Mouse (Mus musculus): ENCODE measurements around the gene Slc6a13. TPM values are rescaled to one million over a fixed set of nuclear protein-coding genes. Genes with fewer than 3 reads are reported as not detected.

Slc6a13 gene
- polyA plus RNA-seq, 1 experiment from 2014 or later: 33.1 TPM

- DNase-seq: no peak
- Histone ChIP-seq H3K36me3 (ENCODE audit: control insufficient read depth, insufficient read depth, low read length) (no peaks in the 10 kb centered on the region), H3K27ac (replicated peaks; ENCODE audit: low read depth, low read length) (no peak overlapping the region), H3K4me3 (replicated peaks; ENCODE audit: low read depth, low read length) (no peak overlapping the region), H3K9me3 (ENCODE audit: control insufficient read depth, low read length) (no peaks in the 10 kb centered on the region), H3K27me3 (ENCODE audit: control insufficient read depth, insufficient read depth, low read length) (no peaks in the 10 kb centered on the region), H3K9ac (replicated peaks; ENCODE audit: low read length) (no peak overlapping the region), H3K4me2 (ENCODE audit: low read length) (no peak overlapping the region), H3K4me1 (ENCODE audit: control insufficient read depth, insufficient read depth, low read length) (no peaks in the 10 kb centered on the region)
- no peak for ATAC-seq (ENCODE audit: low FRiP score, low TSS enrichment)
- WGBS: 56% methylated on average over 4 of the region's 4 CpGs
Measured at GRCm38 (mm10) chr6:121378256-121378655, 78.2 kb downstream of the Slc6a13 start.

GRCm38 (mm10) chr6:121380576-121380975 lies 80.5 kb downstream of the Slc6a13 start:
- Histone ChIP-seq H3K36me3 (ENCODE audit: control insufficient read depth, insufficient read depth, low read length) (0 out of 2 replicates have a peak, but pooled peaks cover 3% of the 10 kb centered on the region), H3K9ac (replicated peaks; ENCODE audit: low read length) (no peak overlapping the region), H3K9me3 (ENCODE audit: control insufficient read depth, low read length) (no peaks in the 10 kb centered on the region), H3K4me2 (ENCODE audit: low read length) (no peak overlapping the region), H3K27ac (replicated peaks; ENCODE audit: low read depth, low read length) (no peak overlapping the region), H3K4me1 (ENCODE audit: control insufficient read depth, insufficient read depth, low read length) (no peaks in the 10 kb centered on the region), H3K27me3 (ENCODE audit: control insufficient read depth, insufficient read depth, low read length) (no peaks in the 10 kb centered on the region), H3K4me3 (replicated peaks; ENCODE audit: low read depth, low read length) (no peak overlapping the region)
- WGBS: 74% methylated on average over 8 of the region's 8 CpGs
- no peak for DNase-seq
- ATAC-seq (ENCODE audit: low FRiP score, low TSS enrichment): no peak

GRCm38 (mm10) chr6:121382071-121382470 lies 82.0 kb downstream of the Slc6a13 start:
- Histone ChIP-seq H3K9me3 (ENCODE audit: control insufficient read depth, low read length) (no peaks in the 10 kb centered on the region), H3K4me2 (ENCODE audit: low read length) (no peak overlapping the region), H3K4me1 (ENCODE audit: control insufficient read depth, insufficient read depth, low read length) (0 out of 2 replicates have a peak, but pooled peaks cover 6% of the 10 kb centered on the region), H3K36me3 (ENCODE audit: control insufficient read depth, insufficient read depth, low read length) (0 out of 2 replicates have a peak, but pooled peaks cover 3% of the 10 kb centered on the region), H3K4me3 (replicated peaks; ENCODE audit: low read depth, low read length) (no peak overlapping the region), H3K27me3 (ENCODE audit: control insufficient read depth, insufficient read depth, low read length) (no peaks in the 10 kb centered on the region), H3K9ac (replicated peaks; ENCODE audit: low read length) (no peak overlapping the region), H3K27ac (replicated peaks; ENCODE audit: low read depth, low read length) (no peak overlapping the region)
- DNase-seq (no peak), ATAC-seq (ENCODE audit: low FRiP score, low TSS enrichment) (no peak)
- 25% methylated on average over 10 of the region's 10 CpGs for WGBS

GRCm38 (mm10) chr6:121385397-121385796 lies 85.4 kb downstream of the Slc6a13 start:
- WGBS: 72% methylated on average over 3 of the region's 3 CpGs
- Histone ChIP-seq H3K9ac (replicated peaks; ENCODE audit: low read length) (no peak overlapping the region), H3K4me1 (ENCODE audit: control insufficient read depth, insufficient read depth, low read length) (0 out of 2 replicates have a peak, but pooled peaks cover 6% of the 10 kb centered on the region), H3K27me3 (ENCODE audit: control insufficient read depth, insufficient read depth, low read length) (no peaks in the 10 kb centered on the region), H3K4me3 (replicated peaks; ENCODE audit: low read depth, low read length) (no peak overlapping the region), H3K36me3 (ENCODE audit: control insufficient read depth, insufficient read depth, low read length) (0 out of 2 replicates have a peak, but pooled peaks cover 3% of the 10 kb centered on the region), H3K9me3 (ENCODE audit: control insufficient read depth, low read length) (no peaks in the 10 kb centered on the region), H3K4me2 (ENCODE audit: low read length) (no peak overlapping the region), H3K27ac (replicated peaks; ENCODE audit: low read depth, low read length) (no peak overlapping the region)
- DNase-seq (no peak), ATAC-seq (ENCODE audit: low FRiP score, low TSS enrichment) (no peak)

Small RNA genes within 50 kb of the gene (microRNA-seq; reads per million reads assigned to microRNA genes)
- gene Gm24855: not detected

Other genes starting within 250 kb of the Slc6a13 start
- 51.5 and 51.7 TPM in 2 replicates for gene Mical3, start 169.2 kb upstream of the Slc6a13 start, polyA plus RNA-seq (2014; fragmentation: Nextera tagmentation; extraction: Ambion mirVana)
- 15.1 and 16.4 TPM in 2 replicates for gene Pex26, start 116.6 kb upstream of the Slc6a13 start, polyA plus RNA-seq (2014; fragmentation: Nextera tagmentation; extraction: Ambion mirVana)
- 0.36 and 0.53 TPM in 2 replicates for gene Tuba8, start 89.5 kb upstream of the Slc6a13 start, polyA plus RNA-seq (2014; fragmentation: Nextera tagmentation; extraction: Ambion mirVana)
- 0.65 and 6.2 TPM in 2 replicates for gene Usp18, start 54.3 kb upstream of the Slc6a13 start, polyA plus RNA-seq (2014; fragmentation: Nextera tagmentation; extraction: Ambion mirVana)
- 1.6 TPM in 1 of 2 replicates, not detected in the other for gene Slc6a12, start 42.8 kb downstream of the Slc6a13 start, polyA plus RNA-seq (2014; fragmentation: Nextera tagmentation; extraction: Ambion mirVana)
- gene Iqsec3, start 173.5 kb downstream of the Slc6a13 start, polyA plus RNA-seq (2014; fragmentation: Nextera tagmentation; extraction: Ambion mirVana): 11.2 and 11.6 TPM in 2 replicates